Mouse (Mus musculus): ENCODE measurements around the gene Mbd3.

Gene Mbd3

GRCm38 (mm10) chr10:80423562-80423961 lies 24.2 kb upstream of the Mbd3 start:
- DNase-seq (ENCODE audit: low spot score), result peak; percentile 87

DNA sequence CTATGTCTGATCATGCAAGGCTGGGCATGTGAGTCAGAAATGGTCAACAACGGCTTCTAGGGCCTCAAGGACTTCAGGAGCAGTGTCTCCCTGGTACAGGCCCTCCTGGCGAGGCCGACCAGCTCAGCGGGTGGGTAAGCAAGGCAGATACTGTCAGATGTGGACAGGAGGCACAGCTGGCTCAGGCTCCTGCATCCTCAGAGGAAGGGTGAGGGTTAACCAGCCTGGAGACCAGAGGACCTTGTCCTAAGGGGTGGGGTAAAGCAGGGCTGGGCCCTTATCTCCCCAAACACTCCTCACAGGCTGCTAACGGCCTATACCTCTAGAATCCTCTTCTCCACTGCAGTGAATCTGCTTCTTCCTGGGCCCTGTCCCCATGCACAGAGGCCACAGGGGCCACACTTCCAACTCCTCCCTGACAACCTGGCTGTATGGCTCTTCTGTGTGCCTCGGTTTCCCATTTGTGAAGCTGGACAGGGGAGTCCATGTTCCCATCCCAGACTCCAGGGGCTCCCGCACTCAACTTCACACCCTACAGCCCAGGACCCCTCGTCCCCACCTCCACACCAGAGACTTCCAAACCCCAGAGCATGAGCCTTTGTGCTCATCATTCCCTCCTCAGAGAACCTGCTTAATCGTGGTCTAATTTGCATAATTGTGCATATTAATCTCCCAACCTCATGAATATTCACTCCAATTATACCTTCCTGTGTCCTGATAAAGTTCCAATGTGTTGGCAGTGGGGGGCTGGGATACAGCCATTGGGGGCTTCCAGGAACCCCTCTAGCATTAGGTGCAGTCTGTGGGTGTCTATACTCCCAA lies 22.5 kb upstream of the Mbd3 start:
- peak; percentile 80 for DNase-seq (ENCODE audit: low spot score)

DNA sequence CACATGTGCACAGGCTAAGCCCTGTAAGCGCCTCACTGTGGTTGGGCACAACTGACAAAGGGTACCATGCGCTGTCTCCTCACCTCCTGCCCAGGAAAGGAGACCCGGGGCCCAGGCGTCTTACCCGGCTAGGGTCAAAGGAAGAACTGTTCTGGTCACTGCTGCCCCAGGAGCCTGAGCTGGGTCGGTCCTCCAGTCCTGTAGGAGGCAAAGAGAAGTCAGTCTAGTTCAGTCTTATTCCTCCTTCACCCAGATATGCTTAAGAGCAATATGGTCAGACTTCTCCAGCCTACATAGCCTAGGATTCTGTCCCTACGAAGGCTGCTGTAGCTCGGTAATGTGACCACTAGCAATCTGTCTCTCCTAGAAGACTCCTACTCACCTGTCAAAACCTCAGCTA lies 21.9 kb upstream of the Mbd3 start:
- DNase-seq (ENCODE audit: low spot score), result no peak

DNA sequence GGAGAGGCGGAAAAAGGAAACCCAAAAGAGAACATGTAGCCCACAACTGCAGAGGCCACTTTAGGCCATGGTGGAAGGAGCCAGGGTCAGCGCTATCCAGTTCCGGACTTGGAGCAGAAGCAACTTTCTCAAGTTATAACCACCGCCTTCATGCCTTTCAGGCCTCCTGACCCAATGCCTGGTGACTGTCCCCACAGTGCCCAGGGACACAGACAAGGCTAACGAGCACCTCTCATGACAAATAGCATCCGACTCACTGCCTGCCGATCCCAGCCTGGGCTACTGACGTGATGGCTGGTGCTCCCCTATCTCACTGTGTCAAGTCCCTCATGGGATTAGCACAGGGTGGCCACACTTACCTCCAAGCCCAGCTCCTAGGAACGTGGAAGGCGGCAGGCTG lies 21.4 kb upstream of the Mbd3 start:
- DNase-seq (ENCODE audit: low spot score), result no peak

- peak; percentile 37 for DNase-seq (ENCODE audit: low spot score)
Observed at GRCm38 (mm10) chr10:80419419-80419818, 20.1 kb upstream of the Mbd3 start.

DNA sequence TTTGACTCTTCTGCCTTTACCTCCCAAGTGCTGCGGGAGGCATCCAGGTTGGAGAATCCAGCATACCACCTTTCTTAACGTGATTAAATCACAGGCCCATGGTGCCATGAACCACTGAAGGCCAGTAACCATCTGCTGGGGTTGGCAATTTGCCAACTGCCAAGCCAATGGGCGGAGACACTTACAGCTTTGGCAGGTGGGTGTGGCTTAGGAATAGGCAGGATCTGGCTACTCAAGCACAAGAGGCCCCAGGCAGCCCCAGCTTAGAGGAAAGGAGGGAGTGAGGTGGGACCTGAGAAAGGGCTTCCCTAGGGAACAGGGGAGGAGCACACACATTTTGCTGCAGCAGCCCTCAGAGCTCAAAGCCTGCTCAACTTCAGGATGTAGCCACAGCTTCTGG lies 19.0 kb upstream of the Mbd3 start:
- DNase-seq (ENCODE audit: low spot score), result peak; percentile 56

GRCm38 (mm10) chr10:80417841-80418240 lies 18.5 kb upstream of the Mbd3 start:
- DNase-seq (ENCODE audit: low spot score), result no peak

DNA sequence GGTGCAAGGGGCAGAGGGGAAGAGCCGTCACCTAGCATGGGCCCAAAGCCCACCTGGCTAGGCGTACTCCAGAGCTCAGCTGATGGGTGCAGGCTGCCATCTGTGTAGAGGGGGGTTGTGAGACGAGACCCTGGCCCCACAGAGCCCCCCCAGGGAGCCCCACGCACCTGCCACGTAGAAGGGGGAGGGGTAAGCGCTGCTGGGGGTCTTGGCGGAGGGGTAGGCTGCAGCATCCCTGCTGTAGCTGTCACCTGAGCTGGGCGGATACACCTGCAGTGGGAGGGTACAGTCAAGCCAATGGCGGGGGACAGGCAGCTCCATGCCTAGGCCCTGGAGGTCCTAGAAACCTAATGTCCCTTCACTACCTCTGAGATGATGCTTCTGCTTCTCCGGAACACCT lies 18.0 kb upstream of the Mbd3 start:
- no peak for DNase-seq (ENCODE audit: low spot score)

GRCm38 (mm10) chr10:80415566-80415965 lies 16.2 kb upstream of the Mbd3 start:
- DNase-seq (ENCODE audit: low spot score), result no peak

DNA sequence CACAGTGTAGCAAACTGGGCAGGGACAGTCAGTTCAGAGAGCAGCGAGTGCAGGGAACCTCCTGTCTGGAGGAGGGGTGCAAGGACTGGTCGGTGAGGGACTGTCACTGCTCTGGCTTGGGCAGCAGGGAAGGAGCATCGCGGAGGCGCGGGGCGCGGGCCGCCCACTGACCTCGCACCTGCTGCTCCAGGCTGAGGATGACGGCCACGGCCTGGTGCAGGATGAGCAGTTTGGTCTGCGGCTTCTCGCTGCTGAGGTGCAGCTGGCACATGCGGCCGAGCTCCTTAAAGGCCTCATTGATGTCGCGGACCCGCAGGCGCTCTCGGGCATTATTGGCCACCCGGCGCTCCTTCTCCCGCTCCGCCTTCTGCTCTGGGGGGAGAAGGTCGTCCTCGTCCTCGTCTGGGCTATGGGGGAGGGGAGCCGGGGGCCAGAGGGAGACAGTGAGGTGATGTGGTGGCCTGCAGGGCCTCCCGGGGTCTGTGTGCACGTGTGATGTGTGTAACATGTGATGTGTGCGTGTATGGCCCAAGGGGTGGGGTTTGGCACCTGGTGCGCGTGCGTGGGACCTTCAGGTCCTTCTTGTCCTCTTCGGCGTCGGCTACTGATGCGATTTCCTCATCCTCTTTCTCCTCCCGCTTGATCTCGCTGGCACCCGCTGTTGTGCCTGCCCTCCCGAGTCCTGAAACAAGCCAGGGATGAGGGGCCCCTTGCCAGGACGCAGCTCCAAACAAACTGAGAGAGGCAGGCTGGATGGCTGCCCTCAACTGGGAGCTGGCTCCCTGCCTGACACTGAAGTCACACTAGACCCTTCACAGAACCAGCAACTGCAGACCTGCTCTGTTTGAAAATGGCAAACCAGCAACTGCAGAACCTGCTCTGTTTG lies 13.5 kb upstream of the Mbd3 start:
- no peak for DNase-seq (ENCODE audit: low spot score)

DNA sequence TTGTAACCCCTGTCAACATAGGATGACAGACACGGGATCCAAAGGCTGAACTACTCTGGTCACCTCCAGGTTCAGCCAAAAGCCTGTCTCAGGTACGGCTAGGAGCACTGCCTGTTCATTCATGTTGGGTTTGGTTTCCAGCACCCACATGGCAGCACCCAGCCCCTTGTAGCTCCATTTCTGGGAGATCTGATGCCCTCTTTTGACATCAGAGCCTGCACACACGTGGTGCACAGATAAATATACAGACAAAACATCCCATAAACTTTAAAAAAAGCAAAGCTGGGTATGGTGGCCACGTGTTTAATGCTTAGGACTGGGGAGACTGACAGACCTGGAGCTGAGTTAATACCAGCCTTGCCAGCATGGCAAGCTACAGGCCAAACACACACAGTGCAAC lies 8.6 kb upstream of the Mbd3 start:
- no peak for DNase-seq (ENCODE audit: low spot score)

DNA sequence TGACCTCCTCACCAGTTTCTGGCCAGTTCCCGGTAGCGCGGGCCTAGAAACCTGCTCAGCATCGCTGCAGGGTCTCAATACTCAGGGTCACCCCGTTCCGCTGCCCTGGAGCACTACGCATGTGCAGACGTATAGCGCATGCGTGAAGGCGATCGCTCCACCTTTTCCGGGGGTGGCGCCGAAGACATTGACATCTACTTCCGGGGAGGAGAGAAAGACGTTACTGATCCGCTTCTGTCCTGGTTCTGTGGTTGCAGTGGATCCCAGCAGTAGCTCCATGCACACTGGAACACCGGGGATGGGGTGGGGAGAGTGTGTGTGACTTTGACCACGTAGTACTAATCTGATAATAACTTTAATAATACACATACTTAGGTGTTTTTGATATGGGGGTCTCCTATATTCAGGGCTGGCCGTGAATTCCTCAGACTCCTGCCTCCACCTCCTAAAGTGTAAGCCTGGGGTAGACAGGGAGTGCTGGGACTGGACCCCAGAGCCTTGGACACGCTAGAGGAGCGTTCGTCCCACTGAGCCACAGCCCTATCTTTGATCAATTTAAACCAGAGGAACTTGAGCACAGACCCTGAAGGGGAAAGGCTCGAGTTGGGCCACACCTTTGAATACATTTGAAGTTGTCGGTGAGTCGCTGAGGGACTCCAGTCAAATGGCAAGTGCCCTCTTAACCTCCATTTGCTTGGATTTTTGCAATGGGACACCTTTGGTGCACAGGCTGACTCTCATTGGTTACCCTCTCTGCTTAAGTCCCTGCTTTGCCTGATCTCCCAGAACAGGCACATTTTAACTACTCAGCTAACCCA lies 7.5 kb upstream of the Mbd3 start, which contains the start of gene Uqcr11:
Gene Uqcr11, minus strand, starts transcription at position 147 of the 818 bp plus-strand sequence.
- DNase-seq (ENCODE audit: low spot score), result peak; percentile 90

GRCm38 (mm10) chr10:80405481-80406173 lies 6.3 kb upstream of the Mbd3 start:
- peak; percentile 26 for DNase-seq (ENCODE audit: low spot score)

DNA sequence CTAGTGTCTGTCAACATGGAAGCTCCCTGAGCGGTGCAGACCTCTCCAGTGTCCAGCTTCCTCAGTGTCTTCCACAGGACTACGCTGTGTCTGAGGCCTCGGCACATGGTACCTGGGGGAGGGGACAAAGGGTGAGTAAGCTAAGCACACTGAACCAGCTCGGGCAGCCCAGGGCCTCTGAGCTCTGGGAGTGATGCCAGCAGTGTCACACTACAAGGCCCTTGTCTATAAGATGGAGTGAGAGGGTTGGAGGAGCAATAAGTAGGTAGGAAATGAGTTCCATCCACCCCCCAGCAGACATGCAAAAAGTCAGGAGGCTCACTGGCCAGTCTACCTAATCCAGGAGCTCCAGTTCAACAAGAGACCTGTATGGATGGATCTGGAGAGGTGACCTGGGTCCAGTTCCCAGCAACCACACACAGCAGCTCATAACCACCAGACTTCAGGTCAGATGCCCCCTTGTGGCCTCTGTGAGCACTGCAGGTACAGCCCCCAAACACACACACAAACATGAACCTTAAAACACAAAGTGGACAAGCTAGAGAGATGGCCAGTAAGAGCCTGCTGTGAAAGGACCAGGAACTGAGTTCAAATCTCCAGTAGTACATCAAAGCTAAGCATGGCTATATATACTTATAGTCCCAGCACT lies 3.8 kb upstream of the Mbd3 start:
- peak; percentile 38 for DNase-seq (ENCODE audit: low spot score)

- DNase-seq (ENCODE audit: low spot score), result no peak
Observed at GRCm38 (mm10) chr10:80400704-80401161, 1.4 kb upstream of the Mbd3 start.

- no peak for DNase-seq (ENCODE audit: low spot score)
Observed at GRCm38 (mm10) chr10:80399973-80400703, 788 bp upstream of the Mbd3 start.

DNA sequence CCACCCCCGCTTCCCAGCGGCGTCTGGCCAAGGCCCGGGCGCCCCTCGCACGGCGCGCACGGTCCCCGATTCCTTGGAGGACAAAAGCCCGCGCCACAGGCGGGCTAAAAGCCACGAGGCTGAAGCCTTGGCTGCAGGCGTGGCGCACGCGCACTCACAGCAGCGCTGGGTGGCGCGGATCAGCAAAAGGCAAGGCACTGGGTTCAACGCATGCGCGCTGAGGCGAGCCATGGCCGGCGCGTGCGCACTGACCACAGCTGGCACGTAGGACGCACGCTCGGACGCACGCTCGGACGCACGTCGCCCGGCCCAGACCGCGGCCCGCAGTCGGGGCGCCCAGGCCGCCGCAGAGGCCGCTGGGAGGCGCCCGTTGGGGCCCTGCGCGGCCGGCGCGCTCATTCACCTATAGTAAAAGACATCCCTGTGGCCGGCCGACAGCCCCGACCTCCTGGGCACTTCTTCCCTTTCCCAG lies 595 bp downstream of the Mbd3 start:
- DNase-seq (ENCODE audit: low spot score), result peak; percentile 98

- peak; percentile 23 for DNase-seq (ENCODE audit: low spot score)
Observed at GRCm38 (mm10) chr10:80398174-80398535, 1.2 kb downstream of the Mbd3 start.

DNA sequence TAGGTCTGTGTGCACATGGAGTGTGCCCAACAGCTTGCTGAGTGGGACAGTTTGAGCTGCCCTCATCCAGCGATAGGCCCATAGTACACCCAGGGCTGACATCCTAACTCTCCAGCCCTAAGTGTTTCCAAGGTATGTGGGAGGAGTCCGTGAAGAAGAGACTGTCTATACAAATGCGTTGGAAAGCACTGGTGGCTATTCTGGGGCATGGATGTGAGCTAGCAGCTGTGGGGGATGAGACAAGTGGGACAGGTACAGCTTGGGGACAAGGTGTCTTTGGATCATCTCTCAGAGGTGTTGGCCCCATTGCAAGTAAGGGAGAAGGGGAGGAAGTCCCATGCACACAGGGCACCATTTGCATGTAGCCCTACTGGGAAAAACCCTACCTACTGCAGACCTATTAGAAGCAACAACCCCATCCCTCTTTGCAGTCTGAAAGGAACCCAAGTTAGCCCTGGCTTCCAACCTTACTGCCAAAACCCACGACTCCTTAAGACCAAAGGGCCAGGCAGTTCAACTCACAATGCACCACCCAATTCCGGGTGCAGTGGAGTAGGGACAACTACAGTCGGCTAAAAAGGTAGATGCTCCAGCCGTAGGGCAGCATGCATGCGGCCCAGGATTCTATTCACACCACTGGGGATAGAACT lies 1.7 kb downstream of the Mbd3 start:
- DNase-seq (ENCODE audit: low spot score), result no peak
